Mouse (Mus musculus) midbrain, postnatal 0 days (tissue): Measurements from ENCODE around the gene Tex26. TPM values are rescaled to one million over a fixed set of nuclear protein-coding genes. Genes with fewer than 3 reads are reported as not detected.

Experiments
- ATAC-seq: fragments of 200-750 bp; cut with Nextera tagmentation; 2 replicates; pipeline ENCODE4 v1.8.0; 2017; ENCODE audit warnings: moderate number of reproducible peaks, mild to moderate bottlenecking, moderate TSS enrichment, moderate library complexity; ENCODE audit not compliant: low FRiP score
- DNase-seq: peaks from one replicate; pipeline ENCODE4 v3.0.0-alpha.2; 2015; ENCODE audit warnings: low spot score
- H3K27ac ChIP-seq: fragments of 300-500 bp; sonication (generic); 2 replicates; pipeline ENCODE4 v1.5.1; 2014; ENCODE audit warnings: low read depth, mild to moderate bottlenecking, low read length, mixed read lengths
- H3K27me3 ChIP-seq: fragments of 300-500 bp; sonication (generic); 2 replicates; pipeline ENCODE4 v1.6.1; 2014; ENCODE audit warnings: low read length, control low read depth, mixed read lengths; ENCODE audit not compliant: insufficient read depth
- H3K36me3 ChIP-seq: fragments of 300-500 bp; sonication (generic); 2 replicates; pipeline ENCODE4 v1.6.1; 2014; ENCODE audit warnings: low read length, control low read depth, mixed read lengths; ENCODE audit not compliant: insufficient read depth
- H3K4me1 ChIP-seq: fragments of 300-500 bp; sonication (generic); 2 replicates; pipeline ENCODE4 v1.6.1; 2014; ENCODE audit warnings: mild to moderate bottlenecking, control low read depth, antibody characterized with exemption, low read length, mixed read lengths; ENCODE audit not compliant: insufficient read depth
- H3K4me2 ChIP-seq: fragments of 300-500 bp; sonication (generic); 2 replicates; pipeline ENCODE4 v1.6.1; 2014; ENCODE audit warnings: low read depth, mild to moderate bottlenecking, low read length, mixed read lengths; ENCODE audit not compliant: poor library complexity, severe bottlenecking
- H3K4me3 ChIP-seq: fragments of 300-500 bp; sonication (generic); 2 replicates; pipeline ENCODE4 v1.5.1; 2014; ENCODE audit warnings: low read depth, mild to moderate bottlenecking, low read length, moderate library complexity
- H3K9ac ChIP-seq: fragments of 300-500 bp; sonication (generic); replicated peaks from 2 replicates; pipeline ENCODE4 v1.6.1; 2014; ENCODE audit warnings: mild to moderate bottlenecking, low read length, moderate library complexity, mixed read lengths; ENCODE audit not compliant: poor library complexity, severe bottlenecking
- H3K9me3 ChIP-seq: fragments of 300-500 bp; sonication (generic); 2 replicates; pipeline ENCODE4 v1.6.1; 2016; ENCODE audit warnings: low read length, control low read depth
- CTCF ChIP-seq: IDR thresholded peaks from 2 replicates; pipeline ENCODE4 v1.5.1; 2016; ENCODE audit warnings: antibody characterized with exemption, mild to moderate bottlenecking
- whole genome bisulfite sequencing: fragments of 180-500 bp; shearing (Covaris S2); extraction: QIAGEN DNeasy Blood & Tissue Kit; methylation state at CpG from one replicate; pipeline ENCODE4 v1.1.7; 2014; 5-methylcytosine and 5-hydroxymethylcytosine counted together
- polyA plus RNA-seq: library from polyadenylated mRNA; unstranded; fragments of >200 nt; fragmentation: Nextera tagmentation; extraction: Ambion mirVana; gene quantifications from 2 replicates; pipeline ENCODE4 v1.2.1, GENCODE M21; 2015
- total RNA-seq: library from RNA; depleted of rRNA; stranded (reverse); fragments of >200 nt; gene quantifications from 2 replicates; pipeline ENCODE4 v1.2.3, GENCODE M21; 2014

The Tex26 gene
- total and polyA plus RNA-seq, 2 experiments from 2014 or later = 1.4 to 1.9 TPM

DNA sequence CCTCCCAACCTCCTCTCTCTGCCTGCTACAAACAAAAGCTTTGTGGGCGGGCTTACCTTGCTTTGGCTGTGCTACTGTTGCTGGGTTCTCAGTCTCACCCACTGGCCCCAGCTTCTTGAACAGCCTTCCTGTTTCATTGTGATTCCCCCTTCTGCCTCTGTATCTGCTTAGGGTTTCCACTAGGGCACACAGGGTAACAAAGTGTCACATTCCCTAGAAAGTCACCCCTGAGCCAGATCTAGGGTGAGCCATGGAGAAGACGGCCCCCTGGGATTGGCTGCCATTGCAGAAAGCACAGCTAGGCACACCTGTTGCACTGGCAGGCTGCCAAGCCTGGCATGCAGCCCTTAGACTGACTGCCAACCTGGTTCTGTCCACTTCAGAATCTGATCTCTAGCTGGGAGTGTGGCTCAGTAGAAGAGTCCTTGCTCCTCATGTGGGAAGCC is 10.6 kb upstream of the Tex26 start:
- no peak for TF ChIP-seq CTCF
- Histone ChIP-seq H3K4me1 (peaks cover 10% of the 10 kb centered on the region; the same call in 1 of the 2 replicates), H3K4me2 (no peak overlapping the region), H3K9ac (no peak overlapping the region), H3K27ac (no peak overlapping the region), H3K9me3 (no peaks in the 10 kb centered on the region), H3K36me3 (no peaks in the 10 kb centered on the region), H3K27me3 (no peaks in the 10 kb centered on the region), H3K4me3 (no peak overlapping the region)
- 29% methylated on average over 2 of the region's 2 CpGs for WGBS
- ATAC-seq = no peak
- DNase-seq = peak; percentile 71

GRCm38 (mm10) chr5:149429541-149429940 is 9.9 kb upstream of the Tex26 start:
- Histone ChIP-seq H3K4me2 (no peak overlapping the region), H3K4me1 (peaks cover 10% of the 10 kb centered on the region; the same call in 1 of the 2 replicates), H3K9ac (no peak overlapping the region), H3K36me3 (no peaks in the 10 kb centered on the region), H3K4me3 (no peak overlapping the region), H3K27me3 (no peaks in the 10 kb centered on the region), H3K27ac (no peak overlapping the region), H3K9me3 (no peaks in the 10 kb centered on the region)
- no peak for TF ChIP-seq CTCF
- ATAC-seq = no peak
- DNase-seq = no peak
- WGBS = 87% methylated on average over 4 of the region's 4 CpGs

- H3K4me2 ChIP-seq = no peak overlapping the region
- H3K27ac ChIP-seq = no peak overlapping the region
- H3K4me3 ChIP-seq = no peak overlapping the region
- H3K9me3 ChIP-seq = no peaks in the 10 kb centered on the region
- ATAC-seq (no peak), DNase-seq (no peak)
- 91% methylated on average over 3 of the region's 3 CpGs for WGBS
- no peaks in the 10 kb centered on the region for H3K36me3 ChIP-seq
- TF ChIP-seq CTCF = no peak
- no peak overlapping the region for H3K9ac ChIP-seq
- peaks cover 10% of the 10 kb centered on the region; the same call in 1 of the 2 replicates for H3K4me1 ChIP-seq
- no peaks in the 10 kb centered on the region for H3K27me3 ChIP-seq
Measured at GRCm38 (mm10) chr5:149430943-149431342, 8.5 kb upstream of the Tex26 start.

- 73% methylated on average over 7 of the region's 7 CpGs for WGBS
Measured at GRCm38 (mm10) chr5:149433618-149434017, 5.8 kb upstream of the Tex26 start.

DNA sequence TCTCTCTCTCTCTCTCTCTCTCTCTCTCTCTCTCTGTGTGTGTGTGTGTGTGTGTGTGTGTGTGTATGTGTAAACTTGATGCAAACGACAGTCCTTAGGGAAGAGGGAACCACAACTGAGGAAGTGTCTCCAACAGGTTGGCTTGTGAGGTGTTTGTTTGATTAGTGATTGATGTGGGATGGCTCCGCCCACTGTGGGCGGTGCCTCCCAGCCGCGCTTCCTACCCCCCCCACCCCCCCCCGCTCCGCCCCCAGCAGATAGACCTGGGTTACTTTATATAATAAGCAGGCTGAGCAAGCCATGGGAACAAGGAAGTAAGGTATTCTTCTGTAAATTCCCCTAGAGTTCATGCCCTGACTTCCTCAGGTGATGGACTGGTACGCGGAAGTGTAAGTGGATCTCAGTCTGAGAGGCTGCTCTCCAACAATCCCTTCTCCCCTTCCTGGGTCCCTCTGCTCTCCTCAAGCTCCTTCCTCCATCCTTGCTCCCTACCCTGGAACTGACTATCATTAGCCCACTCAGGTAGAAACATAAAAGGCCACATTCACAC is 5.2 kb upstream of the Tex26 start:
- TF ChIP-seq CTCF = no peak
- no peak overlapping the region for H3K27ac ChIP-seq
- H3K4me1 ChIP-seq = no peaks in the 10 kb centered on the region
- no peaks in the 10 kb centered on the region for H3K36me3 ChIP-seq
- no peaks in the 10 kb centered on the region for H3K9me3 ChIP-seq
- ATAC-seq (no peak), DNase-seq (no peak)
- no peak overlapping the region for H3K4me3 ChIP-seq
- no peak overlapping the region for H3K9ac ChIP-seq
- H3K27me3 ChIP-seq = no peaks in the 10 kb centered on the region
- 38% methylated on average over 9 of the region's 9 CpGs for WGBS
- H3K4me2 ChIP-seq = no peak overlapping the region

More at GRCm38 (mm10) chr5:149433618-149434017, 5.8 kb upstream of the Tex26 start:
- 0 out of 2 replicates have a peak, but pooled peaks cover 6% of the 10 kb centered on the region for H3K4me1 ChIP-seq
- no peaks in the 10 kb centered on the region for H3K27me3 ChIP-seq
- no peak for TF ChIP-seq CTCF
- H3K9ac ChIP-seq = no peak overlapping the region
- DNase-seq = no peak
- H3K4me3 ChIP-seq = no peak overlapping the region
- no peaks in the 10 kb centered on the region for H3K36me3 ChIP-seq
- H3K4me2 ChIP-seq = no peak overlapping the region
- no peak overlapping the region for H3K27ac ChIP-seq
- no peaks in the 10 kb centered on the region for H3K9me3 ChIP-seq
- no peak for ATAC-seq

- TF ChIP-seq CTCF = no peak
Measured at GRCm38 (mm10) chr5:149436541-149436940, 2.9 kb upstream of the Tex26 start.

More at GRCm38 (mm10) chr5:149436541-149436940, 2.9 kb upstream of the Tex26 start:
- Histone ChIP-seq H3K9me3 (no peaks in the 10 kb centered on the region), H3K4me1 (peaks cover 8% of the 10 kb centered on the region), H3K27me3 (no peaks in the 10 kb centered on the region), H3K27ac (no peak overlapping the region), H3K4me3 (no peak overlapping the region), H3K36me3 (no peaks in the 10 kb centered on the region), H3K9ac (no peak overlapping the region), H3K4me2 (no peak overlapping the region)
- WGBS = 63% methylated on average over 3 of the region's 3 CpGs
- DNase-seq (no peak), ATAC-seq (no peak)
